ENCODE assay signal across 23 mouse cellular contexts in genomic region chr15:22030215-22030614, GRCm38 (mm10).
"Had no signal": no experiment of that assay in that cellular context is flagged by ENCODE, and none has a peak within 500 bp of the region (broad histone marks: within the 10 kb centered on the region; RNA-seq: fewer than 3 reads in every experiment).

No protein-coding gene starts in this region.

- H3K9ac ChIP-seq: liver, embryonic 13.5 days; liver, embryonic 15.5 days; liver, postnatal 0 days; lung, embryonic 15.5 days; midbrain, embryonic 12.5 days; neural tube, embryonic 12.5 days had no signal

- H3K4me1 ChIP-seq: liver, embryonic 13.5 days; liver, embryonic 15.5 days; lung, embryonic 15.5 days; megakaryocyte, embryonic 14.5 days; midbrain, embryonic 10.5 days; midbrain, embryonic 12.5 days; neural tube, embryonic 12.5 days had no signal

- H3K4me2 ChIP-seq: liver, embryonic 13.5 days; liver, embryonic 15.5 days; lung, embryonic 15.5 days; midbrain, embryonic 12.5 days; neural tube, embryonic 12.5 days had no signal

- H3K4me3 ChIP-seq: liver, embryonic 13.5 days; liver, embryonic 15.5 days; lung, embryonic 15.5 days; megakaryocyte, embryonic 14.5 days; midbrain, embryonic 10.5 days; midbrain, embryonic 12.5 days; myocyte; neural tube, embryonic 12.5 days had no signal

- DNase-seq: liver, embryonic 13.5 days; liver, postnatal 0 days; lung, adult 2 months; lung, postnatal 14 days; lung, postnatal 36 days; midbrain, embryonic 14.5 days; retina, postnatal 1 day; right cerebral cortex, adult 18-20 months; right cerebral cortex, postnatal 25 days; right cerebral cortex, postnatal 4 days; spleen, adult 18-20 months; thymus, adult 18-20 months; thymus, postnatal 14 days; thymus, postnatal 36 days had no signal

- ATAC-seq: liver, postnatal 0 days; lung, postnatal 0 days had no signal

- H3K27ac ChIP-seq: liver, embryonic 13.5 days; liver, embryonic 15.5 days; lung, embryonic 15.5 days; macrophage; midbrain, embryonic 10.5 days; midbrain, embryonic 12.5 days; neural tube, embryonic 12.5 days had no signal

- H3K27me3 ChIP-seq: liver, embryonic 13.5 days; liver, embryonic 15.5 days; lung, embryonic 15.5 days; megakaryocyte, embryonic 14.5 days; midbrain, embryonic 12.5 days; neural tube, embryonic 12.5 days had no signal

- H3K36me3 ChIP-seq: liver, embryonic 13.5 days; liver, embryonic 15.5 days; lung, embryonic 15.5 days; midbrain, embryonic 10.5 days; midbrain, embryonic 12.5 days; neural tube, embryonic 12.5 days had no signal

- H3K9me3 ChIP-seq: liver, embryonic 13.5 days; liver, embryonic 15.5 days; lung, embryonic 15.5 days; megakaryocyte, embryonic 14.5 days; midbrain, embryonic 10.5 days; midbrain, embryonic 12.5 days; neural tube, embryonic 12.5 days had no signal
